Mouse (Mus musculus) neural tube, embryonic 14.5 days (tissue): ENCODE measurements around the gene Mtcl1. TPM values are rescaled to one million over a fixed set of nuclear protein-coding genes. Genes with fewer than 3 reads are reported as not detected.
A peak's percentile ranks its signal among the peaks of the same experiment; 100 is the strongest.
"Not testable (repeated sequence)": the region's sequence is repeated elsewhere in the genome, so short reads cannot be mapped to it uniquely, and the experiment has no call there.

Experiments
- ATAC-seq: fragments of 200-750 bp; cut with Nextera tagmentation; 2 replicates; pipeline ENCODE4 v1.8.0; 2017; ENCODE audit warnings: low read depth, mild to moderate bottlenecking, moderate TSS enrichment, moderate library complexity
- H3K27ac ChIP-seq: fragments of 300-500 bp; sonication (generic); 2 replicates; pipeline ENCODE4 v1.5.1; 2014; ENCODE audit warnings: low read depth, mild to moderate bottlenecking, control low read depth, low read length, moderate library complexity, mixed read lengths
- H3K27me3 ChIP-seq: fragments of 300-500 bp; sonication (generic); 2 replicates; pipeline ENCODE4 v1.6.1; 2014; ENCODE audit warnings: low read length; ENCODE audit not compliant: control insufficient read depth, insufficient read depth
- H3K36me3 ChIP-seq: fragments of 300-500 bp; sonication (generic); 2 replicates; pipeline ENCODE4 v1.6.1; 2014; ENCODE audit warnings: low read length, mixed read lengths; ENCODE audit not compliant: control insufficient read depth, insufficient read depth
- H3K4me1 ChIP-seq: fragments of 300-500 bp; sonication (generic); 2 replicates; pipeline ENCODE4 v1.6.1; 2014; ENCODE audit warnings: low read length; ENCODE audit not compliant: control insufficient read depth, insufficient read depth
- H3K4me2 ChIP-seq: fragments of 300-500 bp; sonication (generic); 2 replicates; pipeline ENCODE4 v1.6.1; 2014; ENCODE audit warnings: mild to moderate bottlenecking, low read depth, low read length, control low read depth
- H3K4me3 ChIP-seq: fragments of 300-500 bp; sonication (generic); 2 replicates; pipeline ENCODE4 v1.5.1; 2014; ENCODE audit warnings: low read depth, low read length, control low read depth, mixed read lengths
- H3K9ac ChIP-seq: fragments of 300-500 bp; sonication (generic); replicated peaks from 2 replicates; pipeline ENCODE4 v1.6.1; 2014; ENCODE audit warnings: low read depth, mild to moderate bottlenecking, control low read depth, low read length, mixed read lengths
- H3K9me3 ChIP-seq: fragments of 300-500 bp; sonication (generic); 2 replicates; pipeline ENCODE4 v1.6.1; 2016; ENCODE audit warnings: low read length; ENCODE audit not compliant: control insufficient read depth
- WGBS: fragments of 180-500 bp; shearing (Covaris S2); extraction: QIAGEN DNeasy Blood & Tissue Kit; methylation state at CpG from one replicate; pipeline ENCODE4 v1.1.7; 2014; 5-methylcytosine and 5-hydroxymethylcytosine counted together
- polyA plus RNA-seq: library from polyadenylated mRNA; unstranded; fragments of >200 nt; fragmentation: Nextera tagmentation; extraction: Ambion mirVana; gene quantifications from 2 replicates; pipeline ENCODE4 v1.2.1, GENCODE M21; 2014

Mtcl1 gene
- polyA plus RNA-seq, 1 experiment from 2014 or later, result 33.4 TPM

DNA sequence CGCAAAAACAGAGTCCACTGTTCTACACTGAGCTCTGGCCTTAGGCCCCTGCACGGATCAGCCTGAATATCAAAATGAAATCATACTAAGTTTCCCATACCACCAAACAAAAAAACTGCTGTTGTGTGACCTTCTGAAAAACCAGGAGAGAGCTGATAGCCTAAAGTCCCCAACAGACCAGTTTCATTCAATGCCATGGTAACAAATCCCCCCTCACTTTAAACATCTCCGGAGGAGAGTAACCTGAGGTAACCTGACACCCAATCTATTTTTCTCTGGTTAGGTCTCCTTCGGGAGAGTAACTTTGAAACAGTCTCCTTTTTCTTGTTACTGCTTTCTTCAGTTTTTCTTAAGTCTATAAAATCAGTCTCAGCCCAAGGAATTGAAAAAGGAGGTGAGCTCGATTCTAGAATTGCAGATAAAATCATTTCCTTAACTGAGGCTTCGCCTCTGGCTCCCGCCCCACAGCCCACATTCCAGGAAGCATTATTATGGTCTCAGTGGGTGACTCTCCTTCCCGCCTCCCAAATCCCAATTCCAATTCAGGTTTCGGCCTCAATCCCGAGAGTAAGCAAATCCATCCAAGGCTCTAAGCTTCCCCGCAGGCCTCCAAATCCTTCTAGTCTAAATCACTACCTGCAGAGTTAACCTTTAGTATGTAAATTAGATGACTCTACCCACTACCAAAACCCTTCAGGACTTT, 10.3 kb downstream of the Mtcl1 start:
- H3K9me3 ChIP-seq, result no peaks in the 10 kb centered on the region
- H3K36me3 ChIP-seq, result no peaks in the 10 kb centered on the region
- no peak overlapping the region for H3K27ac ChIP-seq
- no peak overlapping the region for H3K9ac ChIP-seq
- H3K4me3 ChIP-seq, result no peak overlapping the region
- WGBS, result 23% methylated on average over 11 of the region's 11 CpGs
- peaks cover 5% of the 10 kb centered on the region for H3K4me1 ChIP-seq
- no peaks in the 10 kb centered on the region for H3K27me3 ChIP-seq
- no peak for ATAC-seq
- H3K4me2 ChIP-seq, result no peak overlapping the region

DNA sequence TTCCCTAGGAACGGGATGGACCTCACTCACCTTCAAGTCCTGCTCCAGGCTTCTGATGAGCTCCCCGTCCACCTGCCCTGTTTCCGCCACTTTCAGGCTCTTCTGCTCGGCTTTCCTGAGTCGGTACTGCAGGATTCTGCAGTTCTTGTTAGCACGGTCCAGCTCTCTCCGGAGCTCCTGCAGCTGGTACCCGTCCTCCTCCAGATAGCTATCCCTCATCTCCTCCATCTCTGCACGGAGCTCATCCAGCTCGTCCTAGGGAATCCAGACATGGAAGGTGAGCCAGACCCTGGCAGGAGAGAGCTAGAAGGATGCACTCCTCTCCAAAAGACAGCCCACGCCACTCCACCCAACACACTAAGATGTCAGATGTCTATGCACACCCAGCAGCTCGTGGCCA, 11.4 kb downstream of the Mtcl1 start:
- H3K27ac ChIP-seq, result no peak overlapping the region
- H3K4me3 ChIP-seq, result no peak overlapping the region
- no peaks in the 10 kb centered on the region for H3K36me3 ChIP-seq
- no peak for ATAC-seq
- no peak overlapping the region for H3K9ac ChIP-seq
- H3K27me3 ChIP-seq, result no peaks in the 10 kb centered on the region
- no peak overlapping the region for H3K4me2 ChIP-seq
- WGBS, result 79% methylated on average over 12 of the region's 12 CpGs
- H3K4me1 ChIP-seq, result peaks cover 5% of the 10 kb centered on the region; the same call in 1 of the 2 replicates
- H3K9me3 ChIP-seq, result no peaks in the 10 kb centered on the region

DNA sequence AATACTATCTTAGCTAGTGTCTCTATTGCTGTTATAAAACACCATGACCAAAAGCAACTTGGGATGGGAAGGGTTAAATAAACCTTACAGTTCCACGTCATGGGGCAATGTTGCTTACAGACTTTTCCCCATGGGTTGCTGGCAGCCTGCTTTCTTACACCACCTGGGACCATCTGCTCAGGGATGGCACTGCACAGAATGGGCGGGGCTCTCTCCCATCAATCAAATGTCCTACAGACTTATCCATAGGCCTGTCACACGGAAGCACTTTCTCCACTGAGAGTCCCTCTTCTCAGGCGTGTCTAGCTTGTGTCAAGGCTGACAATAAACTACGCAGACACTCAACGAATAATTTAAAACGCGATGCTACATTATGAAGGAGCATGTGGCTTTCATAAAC, 12.7 kb downstream of the Mtcl1 start:
- no peak overlapping the region for H3K9ac ChIP-seq
- no peaks in the 10 kb centered on the region for H3K36me3 ChIP-seq
- H3K27me3 ChIP-seq, result no peaks in the 10 kb centered on the region
- peaks cover 5% of the 10 kb centered on the region; the same call in 1 of the 2 replicates for H3K4me1 ChIP-seq
- WGBS, result 31% methylated on average over 8 of the region's 8 CpGs
- H3K27ac ChIP-seq, result no peak overlapping the region
- H3K4me3 ChIP-seq, result no peak overlapping the region
- H3K4me2 ChIP-seq, result no peak overlapping the region
- peak; percentile 75; the same call in 1 of the 2 replicates for ATAC-seq
- no peaks in the 10 kb centered on the region for H3K9me3 ChIP-seq

DNA sequence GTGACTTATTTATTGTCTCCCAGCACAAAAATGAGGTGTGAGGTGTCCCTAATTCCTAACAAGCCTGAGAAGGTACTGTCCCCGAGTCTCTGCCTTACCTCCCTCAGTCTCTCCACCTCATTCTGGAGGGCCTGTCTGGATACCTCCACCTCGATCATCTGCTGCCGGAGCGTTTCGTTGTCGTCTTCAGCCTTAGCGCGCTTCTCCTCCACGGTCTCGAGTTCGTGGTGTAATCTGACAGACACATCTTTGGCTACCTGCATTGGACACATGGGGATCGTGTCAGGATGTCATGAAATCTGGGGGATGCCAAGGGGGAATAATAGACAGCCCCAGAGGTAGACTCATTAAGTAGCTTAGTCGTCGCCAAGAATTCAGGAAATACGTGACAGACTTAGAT, 13.6 kb downstream of the Mtcl1 start:
- Histone ChIP-seq H3K9me3 (no peaks in the 10 kb centered on the region), H3K4me1 (peaks cover 5% of the 10 kb centered on the region; the same call in 1 of the 2 replicates), H3K9ac (no peak overlapping the region), H3K36me3 (no peaks in the 10 kb centered on the region), H3K27ac (no peak overlapping the region), H3K4me2 (no peak overlapping the region), H3K27me3 (no peaks in the 10 kb centered on the region), H3K4me3 (no peak overlapping the region)
- 85% methylated on average over 15 of the region's 15 CpGs for WGBS
- no peak for ATAC-seq

DNA sequence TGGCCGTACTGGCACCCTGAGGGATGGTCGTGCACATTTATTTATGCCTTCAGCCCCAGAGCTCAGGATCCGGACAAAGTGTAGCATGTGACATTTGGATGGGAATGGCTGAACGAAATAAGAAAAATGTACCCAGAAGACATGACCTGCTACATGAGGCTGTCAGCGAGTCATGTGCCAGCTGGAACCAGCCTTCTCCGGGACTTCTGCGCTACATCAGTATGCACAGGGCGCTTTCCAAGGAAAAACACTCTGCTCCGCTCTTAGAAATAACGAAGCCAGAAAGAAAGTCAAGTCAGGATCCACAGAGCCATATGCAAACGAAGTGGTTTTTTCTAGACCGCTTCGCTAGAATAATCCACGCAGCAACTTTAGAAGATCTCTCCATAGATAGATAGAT, 14.5 kb downstream of the Mtcl1 start:
- no peak overlapping the region for H3K9ac ChIP-seq
- no peaks in the 10 kb centered on the region for H3K9me3 ChIP-seq
- H3K4me1 ChIP-seq, result peaks cover 5% of the 10 kb centered on the region; the same call in 1 of the 2 replicates
- no peaks in the 10 kb centered on the region for H3K36me3 ChIP-seq
- no peak overlapping the region for H3K4me2 ChIP-seq
- H3K27me3 ChIP-seq, result no peaks in the 10 kb centered on the region
- H3K27ac ChIP-seq, result no peak overlapping the region
- WGBS, result 82% methylated on average over 14 of the region's 14 CpGs
- no peak overlapping the region for H3K4me3 ChIP-seq
- no peak for ATAC-seq

DNA sequence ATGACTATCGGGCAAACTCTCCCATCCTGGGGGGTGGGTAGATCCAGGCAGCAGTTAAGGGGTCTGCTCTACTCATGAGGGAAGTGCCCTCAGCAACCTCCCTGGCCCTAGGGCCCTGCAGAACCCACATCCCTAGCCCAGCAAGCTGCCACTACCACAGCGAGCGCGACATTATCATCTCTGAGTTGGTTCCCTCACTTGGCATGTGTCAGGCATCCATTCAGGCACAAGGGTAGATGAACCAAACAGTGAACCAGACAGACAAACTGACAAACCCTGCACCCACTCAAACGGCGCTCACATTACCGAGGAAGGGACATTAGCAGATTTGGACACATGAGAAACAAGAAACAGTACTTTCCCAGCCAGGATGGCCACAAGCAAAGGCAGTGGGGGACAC, 15.0 kb downstream of the Mtcl1 start:
- no peak overlapping the region for H3K9ac ChIP-seq
- H3K36me3 ChIP-seq, result no peaks in the 10 kb centered on the region
- H3K9me3 ChIP-seq, result no peaks in the 10 kb centered on the region
- no peaks in the 10 kb centered on the region for H3K27me3 ChIP-seq
- 87% methylated on average over 7 of the region's 7 CpGs for WGBS
- H3K4me1 ChIP-seq, result peaks cover 5% of the 10 kb centered on the region; the same call in 1 of the 2 replicates
- no peak overlapping the region for H3K4me2 ChIP-seq
- no peak overlapping the region for H3K27ac ChIP-seq
- no peak overlapping the region for H3K4me3 ChIP-seq
- no peak for ATAC-seq

DNA sequence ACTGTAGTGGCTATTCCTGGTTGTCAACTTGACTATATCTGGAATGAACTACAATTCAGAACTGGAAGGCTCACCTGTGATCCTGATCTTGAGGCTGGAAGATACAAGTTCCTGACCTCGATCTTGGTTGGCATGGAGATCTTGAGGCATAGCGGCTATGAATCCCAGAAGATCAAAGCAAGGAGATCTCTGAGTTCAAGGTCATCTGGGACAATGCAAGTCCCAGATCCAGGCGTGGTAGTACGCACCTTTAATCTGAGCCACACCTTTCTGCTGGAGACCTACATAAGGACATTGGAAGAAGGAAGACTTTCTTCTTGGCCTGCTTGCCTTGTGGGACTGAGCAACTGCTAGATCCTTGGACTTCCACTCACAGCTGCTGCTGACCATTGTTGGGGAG, 24.9 kb downstream of the Mtcl1 start:
- not testable (repeated sequence) for H3K4me2 ChIP-seq, H3K36me3 ChIP-seq, H3K27me3 ChIP-seq, H3K4me3 ChIP-seq, H3K4me1 ChIP-seq, ATAC-seq, H3K9ac ChIP-seq, H3K27ac ChIP-seq, H3K9me3 ChIP-seq
- WGBS, result 95% methylated on average over 4 of the region's 4 CpGs

DNA sequence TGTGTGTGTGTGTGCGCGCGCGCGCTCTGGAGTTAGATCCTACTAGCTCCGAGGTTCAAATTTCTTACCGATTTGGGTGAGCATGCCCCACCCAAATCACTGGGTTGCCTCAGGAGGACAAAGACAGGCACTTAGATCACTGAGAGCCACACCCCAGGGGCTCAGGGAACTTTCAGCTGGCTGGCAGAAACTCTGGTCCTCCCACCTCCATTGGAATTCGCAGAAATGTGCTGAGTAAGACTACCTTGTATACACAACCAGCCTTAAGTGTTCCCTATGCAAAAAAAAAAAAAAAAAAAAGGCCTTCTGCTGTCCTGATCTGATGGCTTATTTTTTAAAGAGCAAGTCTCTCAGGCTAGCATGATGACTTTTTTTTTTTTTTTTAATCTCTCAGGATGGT, 30.1 kb downstream of the Mtcl1 start:
- Histone ChIP-seq H3K27ac (no peak overlapping the region), H3K36me3 (no peaks in the 10 kb centered on the region), H3K27me3 (no peaks in the 10 kb centered on the region), H3K4me1 (peaks cover 27% of the 10 kb centered on the region), H3K9me3 (no peaks in the 10 kb centered on the region), H3K4me3 (no peak overlapping the region), H3K9ac (no peak overlapping the region), H3K4me2 (no peak overlapping the region)
- no peak for ATAC-seq
- WGBS, result 64% methylated on average over 8 of the region's 8 CpGs

DNA sequence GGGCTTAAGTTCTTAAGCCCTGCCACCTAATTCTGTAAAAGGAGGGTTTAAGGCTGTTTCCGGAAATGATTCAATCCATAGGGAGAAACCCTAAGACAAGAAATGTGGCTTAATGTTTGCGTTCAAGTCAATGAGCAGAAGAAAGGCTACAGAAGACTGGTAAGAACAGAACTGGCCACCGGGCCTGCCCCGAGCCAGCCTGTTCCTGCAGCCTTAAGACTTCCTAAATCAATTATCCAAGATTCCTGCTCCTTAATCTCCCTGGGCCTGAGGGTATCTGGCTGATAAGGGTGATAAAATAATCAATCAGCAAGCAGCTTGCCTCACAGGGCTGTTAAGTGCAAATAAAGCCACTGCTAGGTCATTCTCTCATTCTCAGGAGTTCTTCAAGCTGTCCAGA, 31.8 kb downstream of the Mtcl1 start:
- Histone ChIP-seq H3K27me3 (no peaks in the 10 kb centered on the region), H3K4me1 (peaks cover 31% of the 10 kb centered on the region), H3K4me2 (peak overlapping the region; percentile 37; the same call in 1 of the 2 replicates), H3K4me3 (no peak overlapping the region), H3K9ac (peak overlapping the region; percentile 2; the same call in 1 of the 2 replicates), H3K9me3 (no peaks in the 10 kb centered on the region), H3K27ac (peak overlapping the region; percentile 80), H3K36me3 (no peaks in the 10 kb centered on the region)
- 0 out of 2 replicates have a peak, but pooled peaks have one; percentile 24 for ATAC-seq
- WGBS, result 13% methylated on average over 4 of the region's 4 CpGs
